Mouse (Mus musculus) C2C12 (cell line): Measurements from ENCODE around the gene Car8.

ENCODE experiments used
- CTCF ChIP-seq: IDR thresholded peaks from one replicate; pipeline ENCODE4 v1.5.1; 2011; ENCODE audit not compliant: control insufficient read depth, insufficient read depth, insufficient read length
- MYOD1 ChIP-seq: IDR thresholded peaks from one replicate; pipeline ENCODE4 v1.6.1; 2011; ENCODE audit warnings: low read depth; ENCODE audit not compliant: control insufficient read depth, insufficient read length

- TF ChIP-seq MYOD1 (no peak), CTCF (no peak)
Observed at GRCm38 (mm10) chr4:8203367-8203766, 35.5 kb downstream of the Car8 start.
